10 mouse cellular contexts compared by ENCODE assay signal in the genomic region with DNA sequence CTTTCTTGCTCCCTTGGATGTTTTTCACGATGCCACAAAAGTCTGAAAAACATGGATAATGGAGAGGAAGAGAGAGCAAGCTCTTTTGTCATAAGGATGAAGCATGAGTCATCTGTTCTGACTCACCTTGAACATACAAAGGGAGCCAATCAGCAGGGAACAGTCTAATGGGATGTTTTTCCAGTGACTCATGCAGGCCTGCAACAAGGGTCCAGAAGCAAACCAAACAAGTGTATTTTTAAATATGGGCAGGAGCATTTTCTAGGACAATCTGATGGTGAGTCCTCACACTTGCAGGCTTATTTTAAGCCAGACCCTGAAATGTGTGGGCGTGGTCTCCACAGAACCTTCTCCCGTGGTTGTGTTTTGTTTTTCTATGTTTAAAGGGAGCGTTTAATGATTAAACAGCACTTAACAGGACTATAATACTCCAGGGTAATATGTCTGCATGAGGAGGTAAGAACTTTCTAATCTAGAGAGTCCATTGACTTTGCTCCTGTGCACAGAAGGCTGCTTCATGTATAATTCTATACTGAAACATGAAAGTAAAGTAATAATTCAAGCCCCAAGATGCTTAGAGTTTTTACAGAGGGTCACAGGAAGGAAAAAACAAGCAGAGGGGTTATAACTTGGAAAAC.
DNase-seq lines count a peak whose midpoint lies in the region; ATAC-seq lines count a peak whose summit lies in the region.
"Had no signal": no experiment of that assay in that cellular context is flagged by ENCODE, and none has a peak within 500 bp of the region (broad histone marks: within the 10 kb centered on the region; RNA-seq: fewer than 3 reads in every experiment).

No protein-coding gene starts in this region.

- H3K4me1 ChIP-seq in kidney, embryonic 16.5 days (ENCODE audit: insufficient read depth, low read length) = no peaks in the 10 kb centered on the region

- H3K27ac ChIP-seq in kidney, embryonic 16.5 days (ENCODE audit: low read length) = 0 out of 2 replicates have a peak overlapping the region, but pooled peaks have one; percentile 9
- H3K27ac ChIP-seq: macrophage had no signal

- no peaks in the 10 kb centered on the region for H3K27me3 ChIP-seq in kidney, embryonic 16.5 days (ENCODE audit: insufficient read depth, low read length)

- no peak overlapping the region for H3K4me2 ChIP-seq in kidney, embryonic 16.5 days (replicated peaks; ENCODE audit: low read depth, low read length)

- H3K9ac ChIP-seq in kidney, embryonic 16.5 days (replicated peaks; ENCODE audit: low read length) = no peak overlapping the region

- no peak overlapping the region for H3K4me3 ChIP-seq in kidney, embryonic 16.5 days (ENCODE audit: low read length)

- H3K9me3 ChIP-seq in kidney, embryonic 16.5 days (ENCODE audit: low read length) = no peaks in the 10 kb centered on the region

- 0 out of 2 replicates have a peak, but pooled peaks have one; percentile 61 for ATAC-seq in kidney, embryonic 16.5 days (ENCODE audit: low FRiP score, low TSS enrichment)

- no peaks in the 10 kb centered on the region for H3K36me3 ChIP-seq in kidney, embryonic 16.5 days (ENCODE audit: insufficient read depth, low read length)

- peak; percentile 48 for DNase-seq in right cerebral cortex, adult 18-20 months
- no peak for DNase-seq in right cerebral cortex, postnatal 10 days (ENCODE audit: low spot score in 2 of 2)
- peak; percentile 56 for DNase-seq in fibroblast of lung, adult 2 months (ENCODE audit: low read depth)
- peak; percentile 32 for DNase-seq in yolk sac, embryonic 10.5 days (ENCODE audit: low spot score)
- DNase-seq in retina, postnatal 1 day = no peak
- no peak for DNase-seq in spleen, adult 12 weeks (ENCODE audit: low spot score)
- no peak for DNase-seq in gastrocnemius, postnatal 10 days
- DNase-seq: spleen, adult 18-20 months had no signal

- WGBS in kidney, embryonic 16.5 days = 42% methylated on average over 4 of the region's 4 CpGs

Comparison
In these comparisons a context has a peak if more than half of its experiments do, and no peak if none do; other contexts are left out.
1. DNase-seq: peak in right cerebral cortex, adult 18-20 months (single experiment), fibroblast of lung, adult 2 months (single experiment) and yolk sac, embryonic 10.5 days (single experiment); none in right cerebral cortex, postnatal 10 days (0 of 2), retina, postnatal 1 day (single experiment), spleen, adult 12 weeks (single experiment) and gastrocnemius, postnatal 10 days (single experiment).